Mouse (Mus musculus): ENCODE measurements at regions not wholly inside any gene's neighbourhood (a gene's known extent, or its start where the extent isn't known, plus 50 kb on each side); places are given as distances from the start of the nearest gene placed in this dataset.

GRCm38 (mm10) chr11:41852813-41853212 lies 147.8 kb downstream of the Gabrg2 start:
- no peaks in the 10 kb centered on the region for H3K9me3 ChIP-seq
- no peak overlapping the region for H3K4me3 ChIP-seq
- DNase-seq (ENCODE audit: low spot score), result no peak
- H3K27ac ChIP-seq, result no peak overlapping the region
- H3K4me1 ChIP-seq (replicated peaks), result no peaks in the 10 kb centered on the region
- no peaks in the 10 kb centered on the region for H3K27me3 ChIP-seq (ENCODE audit: insufficient read depth, poor library complexity, severe bottlenecking)
- no peaks in the 10 kb centered on the region for H3K36me3 ChIP-seq

GRCm38 (mm10) chr11:41825978-41826679 lies 174.5 kb downstream of the Gabrg2 start:
- Histone ChIP-seq H3K36me3 (no peaks in the 10 kb centered on the region), H3K4me1 (replicated peaks) (peaks cover 8% of the 10 kb centered on the region; the same call in 1 of the 2 replicates), H3K27ac (no peak overlapping the region), H3K9me3 (no peaks in the 10 kb centered on the region), H3K4me3 (no peak overlapping the region), H3K27me3 (ENCODE audit: insufficient read depth, poor library complexity, severe bottlenecking) (no peaks in the 10 kb centered on the region)
- DNase-seq (ENCODE audit: low spot score), result peak; percentile 40
- WGBS, result 24% methylated on average over 2 of the region's 2 CpGs

- H3K27me3 ChIP-seq (ENCODE audit: insufficient read depth, poor library complexity, severe bottlenecking), result no peaks in the 10 kb centered on the region
- no peaks in the 10 kb centered on the region for H3K9me3 ChIP-seq
- 98% methylated on average over 2 of the region's 2 CpGs for WGBS
- H3K27ac ChIP-seq, result no peak overlapping the region
- no peak for DNase-seq (ENCODE audit: low spot score)
- H3K36me3 ChIP-seq, result no peaks in the 10 kb centered on the region
- no peaks in the 10 kb centered on the region for H3K4me1 ChIP-seq (replicated peaks)
- H3K4me3 ChIP-seq, result no peak overlapping the region
Measured at GRCm38 (mm10) chr11:41818014-41818413, 182.6 kb downstream of the Gabrg2 start.

- Histone ChIP-seq H3K4me3 (no peak overlapping the region), H3K27ac (no peak overlapping the region), H3K27me3 (ENCODE audit: insufficient read depth, poor library complexity, severe bottlenecking) (no peaks in the 10 kb centered on the region), H3K36me3 (no peaks in the 10 kb centered on the region), H3K9me3 (no peaks in the 10 kb centered on the region), H3K4me1 (replicated peaks) (no peaks in the 10 kb centered on the region)
- 78% methylated on average over 1 of the region's 1 CpGs for WGBS
- DNase-seq (ENCODE audit: low spot score), result no peak
Measured at GRCm38 (mm10) chr11:41812996-41813395, 187.7 kb downstream of the Gabrg2 start.

- Histone ChIP-seq H3K9me3 (no peaks in the 10 kb centered on the region), H3K27ac (no peak overlapping the region), H3K4me3 (no peak overlapping the region), H3K4me1 (replicated peaks) (no peaks in the 10 kb centered on the region), H3K36me3 (no peaks in the 10 kb centered on the region), H3K27me3 (ENCODE audit: insufficient read depth, poor library complexity, severe bottlenecking) (no peaks in the 10 kb centered on the region)
- no peak for DNase-seq (ENCODE audit: low spot score)
- WGBS, result 83% methylated on average over 2 of the region's 2 CpGs
Measured at GRCm38 (mm10) chr11:41808897-41809296, 191.8 kb downstream of the Gabrg2 start.

GRCm38 (mm10) chr11:41792206-41792605 lies 208.5 kb downstream of the Gabrg2 start:
- DNase-seq (ENCODE audit: low spot score), result no peak
- H3K27me3 ChIP-seq (ENCODE audit: insufficient read depth, poor library complexity, severe bottlenecking), result no peaks in the 10 kb centered on the region
- no peaks in the 10 kb centered on the region for H3K4me1 ChIP-seq (replicated peaks)
- WGBS, result 74% methylated on average over 3 of the region's 3 CpGs
- no peak overlapping the region for H3K27ac ChIP-seq
- no peak overlapping the region for H3K4me3 ChIP-seq
- no peaks in the 10 kb centered on the region for H3K36me3 ChIP-seq
- no peaks in the 10 kb centered on the region for H3K9me3 ChIP-seq

All from hindbrain, embryonic 10.5 days (tissue).